Mouse (Mus musculus): Measurements from ENCODE around the gene Acox2. TPM values are rescaled to one million over a fixed set of nuclear protein-coding genes. Genes with fewer than 3 reads are reported as not detected.

Acox2 gene
- polyA plus RNA-seq, 1 experiment from 2014 or later: 1.1 TPM

GRCm38 (mm10) chr14:8220912-8221311, 38.2 kb downstream of the Acox2 start:
- H3K27me3 ChIP-seq: no peaks in the 10 kb centered on the region
- no peak overlapping the region for H3K9ac ChIP-seq
- ATAC-seq (replicated peaks; ENCODE audit: low FRiP score): no peak
- whole genome bisulfite sequencing: 95% methylated on average over 2 of the region's 2 CpGs
- no peak overlapping the region for H3K4me2 ChIP-seq
- no peaks in the 10 kb centered on the region for H3K9me3 ChIP-seq (replicated peaks)
- H3K27ac ChIP-seq: no peak overlapping the region
- H3K36me3 ChIP-seq: peaks cover 28% of the 10 kb centered on the region
- peaks cover 21% of the 10 kb centered on the region for H3K4me1 ChIP-seq
- no peak overlapping the region for H3K4me3 ChIP-seq (replicated peaks)

GRCm38 (mm10) chr14:8220306-8220705, 38.8 kb downstream of the Acox2 start:
- Histone ChIP-seq H3K27ac (no peak overlapping the region), H3K9me3 (replicated peaks) (no peaks in the 10 kb centered on the region), H3K36me3 (peaks cover 28% of the 10 kb centered on the region), H3K4me2 (no peak overlapping the region), H3K9ac (no peak overlapping the region), H3K4me1 (peaks cover 27% of the 10 kb centered on the region), H3K27me3 (no peaks in the 10 kb centered on the region), H3K4me3 (replicated peaks) (no peak overlapping the region)
- WGBS: 73% methylated on average over 7 of the region's 7 CpGs
- ATAC-seq (replicated peaks; ENCODE audit: low FRiP score): no peak

GRCm38 (mm10) chr14:8219876-8220275, 39.3 kb downstream of the Acox2 start:
- H3K27me3 ChIP-seq: no peaks in the 10 kb centered on the region
- no peaks in the 10 kb centered on the region for H3K9me3 ChIP-seq (replicated peaks)
- no peak overlapping the region for H3K4me2 ChIP-seq
- peaks cover 28% of the 10 kb centered on the region for H3K36me3 ChIP-seq
- H3K9ac ChIP-seq: no peak overlapping the region
- ATAC-seq (replicated peaks; ENCODE audit: low FRiP score): no peak
- WGBS: 72% methylated on average over 11 of the region's 11 CpGs
- peaks cover 30% of the 10 kb centered on the region for H3K4me1 ChIP-seq
- H3K27ac ChIP-seq: no peak overlapping the region
- H3K4me3 ChIP-seq (replicated peaks): no peak overlapping the region

GRCm38 (mm10) chr14:8218730-8219380, 40.3 kb downstream of the Acox2 start:
- WGBS: 34% methylated on average over 10 of the region's 10 CpGs
- no peaks in the 10 kb centered on the region for H3K27me3 ChIP-seq

GRCm38 (mm10) chr14:8218238-8218637, 40.9 kb downstream of the Acox2 start:
- peaks cover 34% of the 10 kb centered on the region for H3K4me1 ChIP-seq
- H3K36me3 ChIP-seq: peaks cover 22% of the 10 kb centered on the region
- H3K9me3 ChIP-seq (replicated peaks): no peaks in the 10 kb centered on the region
- H3K27ac ChIP-seq: peak overlapping the region; percentile 81
- 56% methylated on average over 7 of the region's 7 CpGs for WGBS
- H3K9ac ChIP-seq: no peak overlapping the region
- peak overlapping the region; percentile 3; the same call in 1 of the 2 replicates for H3K4me2 ChIP-seq
- no peak for ATAC-seq (replicated peaks; ENCODE audit: low FRiP score)
- H3K27me3 ChIP-seq: no peaks in the 10 kb centered on the region
- H3K4me3 ChIP-seq (replicated peaks): no peak overlapping the region

More at GRCm38 (mm10) chr14:8218730-8219380, 40.3 kb downstream of the Acox2 start:
- Histone ChIP-seq H3K9me3 (replicated peaks) (no peaks in the 10 kb centered on the region), H3K4me3 (replicated peaks) (no peak overlapping the region), H3K4me1 (peaks cover 34% of the 10 kb centered on the region), H3K36me3 (peaks cover 26% of the 10 kb centered on the region), H3K4me2 (peak overlapping the region; percentile 3; the same call in 1 of the 2 replicates), H3K9ac (no peak overlapping the region), H3K27ac (peak overlapping the region; percentile 81)
- ATAC-seq (replicated peaks; ENCODE audit: low FRiP score): no peak

GRCm38 (mm10) chr14:8216100-8216499, 43.1 kb downstream of the Acox2 start:
- H3K27ac ChIP-seq: no peak overlapping the region
- WGBS: 64% methylated on average over 5 of the region's 5 CpGs

GRCm38 (mm10) chr14:8215208-8215778, 43.9 kb downstream of the Acox2 start:
- Histone ChIP-seq H3K9me3 (replicated peaks) (no peaks in the 10 kb centered on the region), H3K36me3 (no peaks in the 10 kb centered on the region), H3K27ac (no peak overlapping the region), H3K27me3 (no peaks in the 10 kb centered on the region), H3K9ac (0 out of 2 replicates have a peak overlapping the region, but pooled peaks have one; percentile 1), H3K4me3 (replicated peaks) (peak overlapping the region; percentile 79), H3K4me1 (peaks cover 34% of the 10 kb centered on the region), H3K4me2 (peak overlapping the region; percentile 82)
- ATAC-seq (replicated peaks; ENCODE audit: low FRiP score): no peak
- WGBS: 14% methylated on average over 21 of the region's 21 CpGs

More at GRCm38 (mm10) chr14:8216100-8216499, 43.1 kb downstream of the Acox2 start:
- ATAC-seq (replicated peaks; ENCODE audit: low FRiP score): no peak
- Histone ChIP-seq H3K9ac (no peak overlapping the region), H3K4me1 (peaks cover 34% of the 10 kb centered on the region), H3K4me2 (peak overlapping the region; percentile 82), H3K4me3 (replicated peaks) (peak overlapping the region; percentile 79), H3K9me3 (replicated peaks) (no peaks in the 10 kb centered on the region), H3K36me3 (peaks cover 2% of the 10 kb centered on the region; the same call in 1 of the 2 replicates), H3K27me3 (no peaks in the 10 kb centered on the region)

- ATAC-seq (replicated peaks; ENCODE audit: low FRiP score): peak; percentile 79
- Histone ChIP-seq H3K4me2 (peak overlapping the region; percentile 82), H3K4me3 (replicated peaks) (peak overlapping the region; percentile 79), H3K27ac (peak overlapping the region; percentile 92), H3K36me3 (no peaks in the 10 kb centered on the region), H3K9ac (peak overlapping the region; percentile 91), H3K4me1 (peaks cover 29% of the 10 kb centered on the region), H3K9me3 (replicated peaks) (no peaks in the 10 kb centered on the region), H3K27me3 (no peaks in the 10 kb centered on the region)
- WGBS: 2% methylated on average over 62 of the region's 63 CpGs
Measured at GRCm38 (mm10) chr14:8214299-8215207, 44.6 kb downstream of the Acox2 start.

- Histone ChIP-seq H3K4me3 (replicated peaks) (peak within 1 kb of the TSS; percentile 79), H3K27me3 (no peaks in the 10 kb centered on the region), H3K27ac (peak within 1 kb of the TSS; percentile 92), H3K4me1 (peaks cover 25% of the 10 kb centered on the region), H3K9me3 (replicated peaks) (no peaks in the 10 kb centered on the region), H3K9ac (peak within 1 kb of the TSS; percentile 91), H3K36me3 (no peaks in the 10 kb centered on the region), H3K4me2 (peak within 1 kb of the TSS; percentile 82)
- ATAC-seq (replicated peaks; ENCODE audit: low FRiP score): peak; percentile 97
- under 1% methylated on average over 30 of the region's 49 CpGs for WGBS
Measured at GRCm38 (mm10) chr14:8213803-8214224, 45.3 kb downstream of the Acox2 start, which contains the start of gene Kctd6. Gene Kctd6, plus strand, starts transcription at chr14:8214140.

- no peak for ATAC-seq (replicated peaks; ENCODE audit: low FRiP score)
- H3K27ac ChIP-seq: no peak overlapping the region
- H3K9ac ChIP-seq: no peak overlapping the region
- no peak overlapping the region for H3K4me3 ChIP-seq (replicated peaks)
- peaks cover 17% of the 10 kb centered on the region for H3K4me1 ChIP-seq
- no peaks in the 10 kb centered on the region for H3K9me3 ChIP-seq (replicated peaks)
- H3K4me2 ChIP-seq: no peak overlapping the region
- no peaks in the 10 kb centered on the region for H3K36me3 ChIP-seq
- 78% methylated on average over 2 of the region's 2 CpGs for WGBS
- no peaks in the 10 kb centered on the region for H3K27me3 ChIP-seq
Measured at GRCm38 (mm10) chr14:8212996-8213395, 46.2 kb downstream of the Acox2 start.

GRCm38 (mm10) chr14:8209896-8210295, 49.3 kb downstream of the Acox2 start:
- Histone ChIP-seq H3K36me3 (no peaks in the 10 kb centered on the region), H3K9me3 (replicated peaks) (no peaks in the 10 kb centered on the region), H3K27me3 (no peaks in the 10 kb centered on the region), H3K4me3 (replicated peaks) (no peak overlapping the region), H3K9ac (no peak overlapping the region), H3K4me2 (no peak overlapping the region), H3K27ac (no peak overlapping the region), H3K4me1 (peaks cover 6% of the 10 kb centered on the region)
- ATAC-seq (replicated peaks; ENCODE audit: low FRiP score): no peak
- WGBS: 94% methylated on average over 2 of the region's 2 CpGs

All from kidney, embryonic 15.5 days (tissue).